26 mouse cellular contexts compared by ENCODE assay signal in genomic region chr2:52533696-52534095, GRCm38 (mm10).
DNase-seq lines count a peak whose midpoint lies in the region; ATAC-seq and TF ChIP-seq lines count a peak whose summit lies in the region.
"Had no signal": no experiment of that assay in that cellular context is flagged by ENCODE, and none has a peak within 500 bp of the region (broad histone marks: within the 10 kb centered on the region; RNA-seq: fewer than 3 reads in every experiment).

No protein-coding gene starts in this region.

- no peak for TF ChIP-seq POLR2A in kidney, adult 2 months (IDR thresholded peaks at IDR 0.05; ENCODE audit: low read depth, low read length)

- no peaks in the 10 kb centered on the region for H3K27me3 ChIP-seq in kidney, adult 2 months (replicated peaks; ENCODE audit: control insufficient read depth, insufficient read depth, low read length)
- H3K27me3 ChIP-seq in liver, postnatal 0 days (ENCODE audit: insufficient read depth, low read length) = no peaks in the 10 kb centered on the region
- H3K27me3 ChIP-seq: embryonic facial prominence, embryonic 13.5 days; liver, embryonic 15.5 days; lung, embryonic 15.5 days; midbrain, embryonic 15.5 days; neural tube, embryonic 15.5 days had no signal

- H3K4me3 ChIP-seq in kidney, adult 2 months (ENCODE audit: insufficient read depth, low read depth, low read length) = no peak overlapping the region
- H3K4me3 ChIP-seq in liver, postnatal 0 days (ENCODE audit: low read depth, low read length) = no peak overlapping the region
- H3K4me3 ChIP-seq: embryonic facial prominence, embryonic 13.5 days; erythroblast, embryonic 14.5 days; layer of hippocampus, adult 2 months; liver, embryonic 15.5 days; lung, embryonic 15.5 days; midbrain, embryonic 10.5 days; midbrain, embryonic 15.5 days; neural tube, embryonic 15.5 days had no signal

- H3K9me3 ChIP-seq in liver, postnatal 0 days (ENCODE audit: low read length) = no peaks in the 10 kb centered on the region
- H3K9me3 ChIP-seq: embryonic facial prominence, embryonic 13.5 days; liver, embryonic 15.5 days; lung, embryonic 15.5 days; midbrain, embryonic 10.5 days; midbrain, embryonic 15.5 days; neural tube, embryonic 15.5 days had no signal

- peak; percentile 91 for DNase-seq in heart, adult 11 months
- DNase-seq in heart, postnatal 25 days (ENCODE audit: low spot score) = no peak
- peak; percentile 13 for DNase-seq in kidney, adult 2 months
- DNase-seq in kidney, adult 8-10 months = no peak
- DNase-seq in liver, postnatal 0 days = no peak
- DNase-seq in liver = no peak
- DNase-seq in ovary, postnatal 14 days (ENCODE audit: low spot score) = no peak
- DNase-seq: adrenal gland, postnatal 14 days; cerebellum, adult 11-12 months; cerebellum, adult 9-11 months; gastrocnemius, postnatal 14 days; kidney, adult 18-20 months; right cerebral cortex, postnatal 25 days; thymus, adult 18-20 months; thymus, postnatal 25 days had no signal

- no peaks in the 10 kb centered on the region for H3K4me1 ChIP-seq in kidney, adult 2 months (ENCODE audit: control insufficient read depth, insufficient read depth, low read length)
- H3K4me1 ChIP-seq in liver, postnatal 0 days (ENCODE audit: insufficient read depth) = no peaks in the 10 kb centered on the region
- H3K4me1 ChIP-seq: liver, embryonic 15.5 days; lung, embryonic 15.5 days; midbrain, embryonic 10.5 days; midbrain, embryonic 15.5 days had no signal

- peak; percentile 54 for TF ChIP-seq EP300 in liver, postnatal 0 days (IDR thresholded peaks at IDR 0.05; ENCODE audit: low read depth)

- no peak for TF ChIP-seq CTCF in kidney, adult 2 months (conservative IDR thresholded peaks at IDR 0.05; ENCODE audit: insufficient read depth, insufficient read length, low read depth, low read length)
- no peak for TF ChIP-seq CTCF in liver, postnatal 0 days (IDR thresholded peaks at IDR 0.05; ENCODE audit: low read depth)

- no peak overlapping the region for H3K27ac ChIP-seq in kidney, adult 2 months (ENCODE audit: insufficient read depth, low read depth, low read length)
- H3K27ac ChIP-seq in liver, postnatal 0 days (ENCODE audit: low read depth) = no peak overlapping the region
- H3K27ac ChIP-seq: embryonic facial prominence, embryonic 13.5 days; layer of hippocampus, adult 2 months; liver, embryonic 15.5 days; lung, embryonic 15.5 days; midbrain, embryonic 10.5 days; midbrain, embryonic 15.5 days; neural tube, embryonic 15.5 days; stomach, postnatal 0 days had no signal

- H3K36me3 ChIP-seq in kidney, adult 2 months (ENCODE audit: control insufficient read depth, insufficient read depth, low read length) = no peaks in the 10 kb centered on the region
- no peaks in the 10 kb centered on the region for H3K36me3 ChIP-seq in liver, postnatal 0 days (replicated peaks; ENCODE audit: insufficient read depth, low read length)
- H3K36me3 ChIP-seq: embryonic facial prominence, embryonic 13.5 days; liver, embryonic 15.5 days; lung, embryonic 15.5 days; midbrain, embryonic 10.5 days; midbrain, embryonic 15.5 days; neural tube, embryonic 15.5 days had no signal

- WGBS in kidney, adult 2 months = 67% methylated on average over 5 of the region's 5 CpGs
- 69% methylated on average over 5 of the region's 5 CpGs for WGBS in liver, postnatal 0 days (ENCODE audit: insufficient replicate concordance)

- H3K9ac ChIP-seq in liver, postnatal 0 days (replicated peaks) = no peak overlapping the region
- H3K9ac ChIP-seq: embryonic facial prominence, embryonic 13.5 days; liver, embryonic 15.5 days; lung, embryonic 15.5 days; midbrain, embryonic 15.5 days; neural tube, embryonic 15.5 days had no signal

- ATAC-seq in liver, postnatal 0 days = no peak
- ATAC-seq: forebrain, embryonic 16.5 days; hindbrain, embryonic 16.5 days; midbrain, embryonic 15.5 days had no signal

- intact Hi-C loops in heart, postnatal 25 days (cut with DNase I) = no loop called here

- H3K4me2 ChIP-seq in liver, postnatal 0 days (ENCODE audit: low read depth, low read length) = no peak overlapping the region
- H3K4me2 ChIP-seq: embryonic facial prominence, embryonic 13.5 days; liver, embryonic 15.5 days; lung, embryonic 15.5 days; midbrain, embryonic 15.5 days; neural tube, embryonic 15.5 days had no signal

Comparison
In these comparisons a context has a peak if more than half of its experiments do, and no peak if none do; other contexts are left out.
1. DNase-seq: peak in heart, adult 11 months (single experiment) and kidney, adult 2 months (single experiment); none in heart, postnatal 25 days (single experiment), kidney, adult 8-10 months (0 of 2), liver, postnatal 0 days (single experiment), liver (single experiment) and ovary, postnatal 14 days (single experiment).